In the genomic region with DNA sequence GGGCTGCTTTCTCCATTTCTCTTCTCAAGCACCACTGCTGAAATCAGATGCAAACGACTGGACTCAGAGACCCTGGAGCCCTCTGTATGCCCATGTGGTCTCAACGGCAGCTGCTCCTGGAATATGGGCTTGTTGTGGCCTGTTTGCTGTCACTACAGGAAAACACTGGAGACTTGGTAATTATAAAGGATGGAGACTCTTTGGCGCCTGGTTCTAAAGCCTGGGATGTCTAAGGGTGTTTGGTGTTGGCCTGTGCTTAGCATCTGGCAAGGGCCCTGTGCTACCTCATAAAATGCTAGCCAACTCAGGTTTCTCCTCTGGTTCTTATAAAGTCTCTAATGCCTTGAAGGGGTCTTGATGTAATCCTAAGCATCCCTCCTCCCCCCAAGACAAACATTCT, we compare ENCODE assay signal across 17 mouse cellular contexts.
"Had no signal": no experiment of that assay in that cellular context is flagged by ENCODE, and none has a peak within 500 bp of the region (broad histone marks: within the 10 kb centered on the region; RNA-seq: fewer than 3 reads in every experiment).

No protein-coding gene starts in this region.

- H3K27me3 ChIP-seq: lung, embryonic 15.5 days; megakaryocyte, embryonic 14.5 days; midbrain, embryonic 13.5 days; midbrain, embryonic 15.5 days; neural tube, embryonic 12.5 days; stomach, embryonic 15.5 days had no signal

- ATAC-seq: lung, postnatal 0 days; midbrain, embryonic 13.5 days; midbrain, embryonic 15.5 days had no signal

- H3K4me2 ChIP-seq: lung, embryonic 15.5 days; midbrain, embryonic 11.5 days; midbrain, embryonic 13.5 days; midbrain, embryonic 15.5 days; neural tube, embryonic 12.5 days; stomach, embryonic 15.5 days had no signal

- H3K4me1 ChIP-seq: lung, embryonic 15.5 days; megakaryocyte, embryonic 14.5 days; neural tube, embryonic 12.5 days; stomach, embryonic 15.5 days had no signal

- H3K36me3 ChIP-seq: lung, embryonic 15.5 days; midbrain, embryonic 13.5 days; midbrain, embryonic 15.5 days; neural tube, embryonic 12.5 days; stomach, embryonic 15.5 days had no signal

- H3K4me3 ChIP-seq: lung, embryonic 15.5 days; megakaryocyte, embryonic 14.5 days; midbrain, embryonic 13.5 days; midbrain, embryonic 15.5 days; neural tube, embryonic 12.5 days; stomach, embryonic 15.5 days had no signal

- DNase-seq: lung, adult 2 months; lung, postnatal 14 days; lung, postnatal 36 days; right cerebral cortex, postnatal 14 days; thymus, adult 2 months; thymus, postnatal 25 days; thymus, postnatal 4 days had no signal

- H3K9ac ChIP-seq: lung, embryonic 15.5 days; midbrain, embryonic 13.5 days; midbrain, embryonic 15.5 days; neural tube, embryonic 12.5 days; stomach, embryonic 15.5 days had no signal

- H3K9me3 ChIP-seq: lung, embryonic 15.5 days; midbrain, embryonic 13.5 days; midbrain, embryonic 15.5 days; neural tube, embryonic 12.5 days; stomach, embryonic 15.5 days had no signal

- H3K27ac ChIP-seq: lung, embryonic 15.5 days; macrophage; midbrain, embryonic 13.5 days; midbrain, embryonic 15.5 days; neural tube, embryonic 12.5 days; stomach, embryonic 15.5 days; stomach, postnatal 0 days had no signal
